8 mouse cellular contexts compared by ENCODE assay signal in the genomic region with DNA sequence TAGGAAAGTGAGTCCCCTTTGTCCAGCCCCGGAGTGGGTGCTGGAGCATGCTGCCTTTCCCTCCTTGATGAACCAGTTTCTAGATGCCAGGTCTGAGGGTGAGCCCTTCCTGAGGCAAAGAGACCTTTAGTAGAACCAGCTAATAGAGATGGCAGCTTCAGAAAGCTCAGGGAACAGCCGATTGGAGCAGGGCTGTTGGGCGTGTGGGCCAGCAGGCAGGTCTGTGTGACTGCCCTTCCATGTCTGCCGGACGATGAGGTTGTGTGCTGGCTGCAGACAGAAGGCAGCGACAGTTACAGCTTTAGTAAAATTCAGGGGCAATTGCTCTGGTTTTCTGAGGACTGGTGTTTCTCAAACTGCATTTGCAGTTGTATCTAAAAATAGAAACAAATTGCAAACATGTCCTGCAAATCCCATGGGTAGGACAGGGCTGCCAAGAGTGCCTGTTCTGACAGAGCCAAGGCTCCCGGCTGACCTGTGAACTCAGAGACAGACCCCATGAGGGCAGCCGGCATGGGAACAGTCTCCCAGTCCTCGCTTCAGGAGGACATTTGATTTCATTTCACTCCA. TPM values are rescaled to one million over a fixed set of nuclear protein-coding genes. Genes with fewer than 3 reads are reported as not detected.
DNase-seq lines count a peak whose midpoint lies in the region; ATAC-seq lines count a peak whose summit lies in the region.

No protein-coding gene starts in this region.

- no peak for DNase-seq in lung, postnatal 25 days (ENCODE audit: low spot score)
- peak; percentile 61 to 69 for DNase-seq in heart, adult 9 months (ENCODE audit: low spot score in 2 of 2)
- DNase-seq in kidney, adult 9 months: peak; percentile 37
- no peak for DNase-seq in midbrain, embryonic 11.5 days (ENCODE audit: low spot score, missing footprints)
- no peak for DNase-seq in left cerebral cortex, adult 18-20 months (ENCODE audit: low spot score in 2 of 2)
- DNase-seq in layer of hippocampus, adult 8-10 months (ENCODE audit: low spot score in 2 of 2): no peak
- no peak for DNase-seq in ovary, postnatal 36 days (ENCODE audit: low spot score)

- no peak overlapping the region for H3K4me3 ChIP-seq in lung, embryonic 15.5 days
- no peak overlapping the region for H3K4me3 ChIP-seq in midbrain, embryonic 11.5 days (ENCODE audit: low read depth, low read length)

- H3K9me3 ChIP-seq in lung, embryonic 15.5 days: no peaks in the 10 kb centered on the region
- H3K9me3 ChIP-seq in midbrain, embryonic 11.5 days (ENCODE audit: control insufficient read depth, low read length): no peaks in the 10 kb centered on the region

- H3K27me3 ChIP-seq in lung, embryonic 15.5 days: no peaks in the 10 kb centered on the region
- no peaks in the 10 kb centered on the region for H3K27me3 ChIP-seq in midbrain, embryonic 11.5 days (ENCODE audit: control insufficient read depth, insufficient read depth, low read length)

- peak overlapping the region; percentile 39 for H3K4me2 ChIP-seq in lung, embryonic 15.5 days
- no peak overlapping the region for H3K4me2 ChIP-seq in midbrain, embryonic 11.5 days

- H3K36me3 ChIP-seq in lung, embryonic 15.5 days: no peaks in the 10 kb centered on the region
- H3K36me3 ChIP-seq in midbrain, embryonic 11.5 days (ENCODE audit: control insufficient read depth, insufficient read depth, low read length): no peaks in the 10 kb centered on the region

- peaks cover 28% of the 10 kb centered on the region for H3K4me1 ChIP-seq in lung, embryonic 15.5 days
- peaks cover 21% of the 10 kb centered on the region for H3K4me1 ChIP-seq in midbrain, embryonic 11.5 days (ENCODE audit: control insufficient read depth, insufficient read depth, low read length)

- ATAC-seq in lung, embryonic 15.5 days (ENCODE audit: borderline replicate concordance, extremely low read depth, low FRiP score, low TSS enrichment): no peak
- no peak for ATAC-seq in midbrain, embryonic 11.5 days (ENCODE audit: low FRiP score)

- 19% methylated on average over 9 of the region's 9 CpGs for WGBS in lung, embryonic 15.5 days
- 53% methylated on average over 9 of the region's 9 CpGs for WGBS in midbrain, embryonic 11.5 days

- H3K9ac ChIP-seq in lung, embryonic 15.5 days: peak overlapping the region; percentile 20; the same call in 1 of the 2 replicates
- H3K9ac ChIP-seq in midbrain, embryonic 11.5 days (ENCODE audit: low read length): 0 out of 2 replicates have a peak overlapping the region, but pooled peaks have one; percentile 6

- peak overlapping the region; percentile 59 for H3K27ac ChIP-seq in lung, embryonic 15.5 days
- H3K27ac ChIP-seq in midbrain, embryonic 11.5 days (ENCODE audit: low read depth, low read length): no peak overlapping the region

RNA-seq across cellular contexts. Expression of a gene that starts 4.9 kb away (rescaled TPM):
- polyA plus RNA-seq in lung, embryonic 15.5 days (2015; fragmentation: Nextera tagmentation; extraction: Ambion mirVana): 4.0 and 4.3 TPM in 2 replicates
- polyA plus RNA-seq in midbrain, embryonic 11.5 days (2014; fragmentation: Nextera tagmentation; extraction: Ambion mirVana): 7.7 and 8.3 TPM in 2 replicates
- total RNA-seq in left cerebral cortex, adult 18-20 months (2021): 1 to 10 TPM; 3.1 to 4.2 TPM
- total RNA-seq in layer of hippocampus, adult 8-10 months (2022): 1 to 10 TPM; 4.6 to 7.2 (median 6.1) TPM

RNA-seq across cellular contexts. Expression of a gene that starts 40.4 kb away (rescaled TPM):
- 10.8 and 15.1 TPM in 2 replicates for polyA plus RNA-seq in lung, embryonic 15.5 days (2015; fragmentation: Nextera tagmentation; extraction: Ambion mirVana)
- 14.7 and 15.9 TPM in 2 replicates for polyA plus RNA-seq in midbrain, embryonic 11.5 days (2014; fragmentation: Nextera tagmentation; extraction: Ambion mirVana)
- total RNA-seq in left cerebral cortex, adult 18-20 months (2021): 10 to 100 TPM in 1 of 2 experiments, 1 to 10 TPM in 1; 3.0 to 16.9 TPM
- 10 to 100 TPM in 2 of 4 experiments, 1 to 10 TPM in 2; 6.6 to 17.1 (median 11.8) TPM for total RNA-seq in layer of hippocampus, adult 8-10 months (2022)

RNA-seq across cellular contexts. Expression of a gene that starts 57.3 kb away (rescaled TPM):
- polyA plus RNA-seq in lung, embryonic 15.5 days (2015; fragmentation: Nextera tagmentation; extraction: Ambion mirVana): 48.1 and 52.1 TPM in 2 replicates
- 68.9 and 75.0 TPM in 2 replicates for polyA plus RNA-seq in midbrain, embryonic 11.5 days (2014; fragmentation: Nextera tagmentation; extraction: Ambion mirVana)
- total RNA-seq in left cerebral cortex, adult 18-20 months (2021): 10 to 100 TPM; 39.1 to 42.8 TPM
- 10 to 100 TPM; 33.9 to 44.5 (median 41.1) TPM for total RNA-seq in layer of hippocampus, adult 8-10 months (2022)

Comparison
In these comparisons a context has a peak if more than half of its experiments do, and no peak if none do; other contexts are left out.
1. DNase-seq: peak in heart, adult 9 months (2 of 2) and kidney, adult 9 months (single experiment); none in lung, postnatal 25 days (single experiment), midbrain, embryonic 11.5 days (single experiment), left cerebral cortex, adult 18-20 months (0 of 2), layer of hippocampus, adult 8-10 months (0 of 2) and ovary, postnatal 36 days (single experiment).